Mouse (Mus musculus) heart, adult 2 months (tissue): ENCODE results near the gene 1700037C18Rik.
A peak's percentile ranks its signal among the peaks of the same experiment; 100 is the strongest.

Source experiments
- CTCF ChIP-seq: fragments of 200-600 bp; IDR thresholded peaks from 2 replicates; pipeline ENCODE4 v1.8.1; 2022; ENCODE audit warnings: antibody characterized with exemption, mild to moderate bottlenecking, moderate library complexity
- EP300 ChIP-seq: fragments of 200-500 bp; IDR thresholded peaks from 2 replicates; pipeline ENCODE4 v1.6.1; 2011; ENCODE audit warnings: low read depth, low read length, control low read depth; ENCODE audit not compliant: insufficient read depth
- POLR2A ChIP-seq: fragments of 200-500 bp; IDR thresholded peaks from 2 replicates; pipeline ENCODE4 v1.6.1; 2011; ENCODE audit warnings: mild to moderate bottlenecking, low read depth, low read length, control low read depth; ENCODE audit not compliant: insufficient read depth

DNA sequence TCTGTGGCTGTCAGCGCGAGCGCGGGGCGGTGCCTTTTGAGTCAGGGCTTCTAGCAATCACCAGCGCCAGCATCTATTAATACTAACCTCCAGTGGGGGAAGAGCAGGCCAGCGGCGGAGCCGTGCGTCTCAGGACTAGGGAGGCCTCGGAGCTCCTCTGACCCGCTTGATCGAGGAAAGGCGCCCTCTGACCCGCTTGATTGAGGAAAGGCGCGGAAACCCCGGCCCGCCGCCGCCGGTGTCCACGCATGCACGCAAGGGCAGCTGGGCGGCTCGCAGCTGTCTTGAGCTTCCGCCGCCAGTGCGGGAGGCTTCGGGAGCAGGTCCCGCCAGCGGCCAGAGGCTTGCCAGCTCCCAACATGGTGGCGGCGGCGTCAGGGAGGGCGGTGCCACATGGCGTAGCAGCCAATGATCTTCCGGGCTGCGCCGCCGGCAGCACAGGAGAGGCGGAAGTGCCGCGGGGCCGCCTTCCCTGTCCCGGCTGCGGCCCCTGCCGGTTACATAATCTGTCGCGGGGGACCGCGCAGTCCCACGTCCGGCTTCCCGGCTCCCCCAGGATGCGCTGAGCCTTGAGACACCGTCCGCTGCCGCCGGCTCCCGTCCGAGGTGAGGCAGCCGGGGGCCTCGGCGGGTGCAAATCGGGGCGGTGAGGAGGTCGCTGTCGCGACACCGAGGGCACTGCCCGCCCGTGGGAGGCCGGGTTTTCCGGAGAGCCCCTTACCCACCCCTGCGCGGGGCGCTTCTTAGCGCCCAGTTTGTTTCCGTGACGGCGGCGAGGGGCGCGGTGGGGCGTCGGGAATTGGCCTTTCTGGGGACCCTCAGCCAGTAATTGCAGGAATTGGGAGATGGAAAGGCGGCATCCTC is 24.1 kb downstream of the 1700037C18Rik start, which contains the start of the genes Zfp597 and Gm20695:
- TF ChIP-seq EP300 (0 out of 2 replicates have a peak, but pooled peaks have one; percentile 69), POLR2A (peak; percentile 67), CTCF (peak; percentile 61)
